Mouse (Mus musculus) kidney, postnatal 0 days (tissue): ENCODE results near the gene Psmb10. TPM values are rescaled to one million over a fixed set of nuclear protein-coding genes. Genes with fewer than 3 reads are reported as not detected.

Experiments
- ATAC-seq: fragments of 200-750 bp; cut with Nextera tagmentation; replicated peaks from 2 replicates; pipeline ENCODE4 v1.8.0; 2017; ENCODE audit warnings: low read depth, moderate number of reproducible peaks, moderate TSS enrichment, moderate library complexity; ENCODE audit not compliant: low FRiP score
- DNase-seq: peaks from one replicate; pipeline ENCODE4 v3.0.0-alpha.2; 2016; ENCODE audit warnings: low spot score
- H3K27ac ChIP-seq: fragments of 300-500 bp; sonication (generic); 2 replicates; pipeline ENCODE4 v1.5.1; 2014; ENCODE audit warnings: mild to moderate bottlenecking
- H3K27me3 ChIP-seq: fragments of 300-500 bp; sonication (generic); 2 replicates; pipeline ENCODE4 v1.6.1; 2014; ENCODE audit warnings: low read length, mixed read lengths; ENCODE audit not compliant: insufficient read depth
- H3K36me3 ChIP-seq: fragments of 300-500 bp; sonication (generic); 2 replicates; pipeline ENCODE4 v1.6.1; 2014; ENCODE audit warnings: low read length, mixed read lengths; ENCODE audit not compliant: insufficient read depth
- H3K4me1 ChIP-seq: fragments of 300-500 bp; sonication (generic); replicated peaks from 2 replicates; pipeline ENCODE4 v1.6.1; 2014; ENCODE audit warnings: antibody characterized with exemption, low read length, mixed read lengths; ENCODE audit not compliant: insufficient read depth
- H3K4me2 ChIP-seq: fragments of 300-500 bp; sonication (generic); 2 replicates; pipeline ENCODE4 v1.6.1; 2014; ENCODE audit warnings: mild to moderate bottlenecking, low read length, moderate library complexity, mixed read lengths
- H3K4me3 ChIP-seq: fragments of 300-500 bp; sonication (generic); replicated peaks from 2 replicates; pipeline ENCODE4 v1.5.1; 2014; ENCODE audit warnings: low read depth, low read length
- H3K9ac ChIP-seq: fragments of 300-500 bp; sonication (generic); 2 replicates; pipeline ENCODE4 v1.6.1; 2014; ENCODE audit warnings: low read depth, low read length
- H3K9me3 ChIP-seq: fragments of 300-500 bp; sonication (generic); replicated peaks from 2 replicates; pipeline ENCODE4 v1.6.1; 2016; ENCODE audit warnings: low read length, inconsistent platforms, mixed read lengths
- CTCF ChIP-seq: IDR thresholded peaks from 2 replicates; pipeline ENCODE4 v1.5.1; 2016; ENCODE audit warnings: antibody characterized with exemption, low read depth, mild to moderate bottlenecking, moderate library complexity
- WGBS: fragments of 180-500 bp; shearing (Covaris S2); extraction: QIAGEN DNeasy Blood & Tissue Kit; methylation state at CpG from one replicate; pipeline ENCODE4 v1.1.7; 2014; 5-methylcytosine and 5-hydroxymethylcytosine counted together
- polyA plus RNA-seq: library from polyadenylated mRNA; unstranded; fragments of >200 nt; fragmentation: Nextera tagmentation; extraction: Ambion mirVana; gene quantifications from 2 replicates; pipeline ENCODE4 v1.2.1, GENCODE M21; 2015

Psmb10 gene
- polyA plus RNA-seq, 1 experiment from 2014 or later: 63.1 TPM

DNA sequence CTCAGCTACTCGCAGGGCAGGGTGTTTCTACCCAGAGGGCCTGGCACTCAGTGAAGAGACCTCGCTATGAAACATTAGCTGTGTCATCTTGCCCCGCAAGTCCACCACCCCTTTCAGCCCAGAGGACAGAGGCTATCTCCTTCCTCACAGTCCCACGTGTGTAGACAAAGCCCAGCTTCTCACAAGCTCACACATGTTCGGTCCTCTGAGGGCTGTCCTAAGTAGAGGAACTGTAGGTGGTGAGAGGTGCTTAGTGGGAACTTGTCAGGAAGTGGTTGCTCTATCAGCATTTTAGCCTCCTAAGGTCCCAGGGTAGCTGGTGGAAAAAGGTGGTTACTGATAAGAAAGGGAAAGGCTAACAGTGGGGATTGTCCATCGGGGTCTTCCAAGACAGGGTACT, 3.1 kb downstream of the Psmb10 start:
- H3K9ac ChIP-seq: no peak overlapping the region
- DNase-seq (no peak), ATAC-seq (no peak)
- H3K27ac ChIP-seq: no peak overlapping the region
- 85% methylated on average over 6 of the region's 6 CpGs for WGBS
- no peak for TF ChIP-seq CTCF
- no peak overlapping the region for H3K4me2 ChIP-seq
- no peaks in the 10 kb centered on the region for H3K27me3 ChIP-seq
- H3K36me3 ChIP-seq: peaks cover 13% of the 10 kb centered on the region
- H3K4me1 ChIP-seq: peaks cover 8% of the 10 kb centered on the region; the same call in 1 of the 2 replicates
- no peaks in the 10 kb centered on the region for H3K9me3 ChIP-seq
- no peak overlapping the region for H3K4me3 ChIP-seq

DNA sequence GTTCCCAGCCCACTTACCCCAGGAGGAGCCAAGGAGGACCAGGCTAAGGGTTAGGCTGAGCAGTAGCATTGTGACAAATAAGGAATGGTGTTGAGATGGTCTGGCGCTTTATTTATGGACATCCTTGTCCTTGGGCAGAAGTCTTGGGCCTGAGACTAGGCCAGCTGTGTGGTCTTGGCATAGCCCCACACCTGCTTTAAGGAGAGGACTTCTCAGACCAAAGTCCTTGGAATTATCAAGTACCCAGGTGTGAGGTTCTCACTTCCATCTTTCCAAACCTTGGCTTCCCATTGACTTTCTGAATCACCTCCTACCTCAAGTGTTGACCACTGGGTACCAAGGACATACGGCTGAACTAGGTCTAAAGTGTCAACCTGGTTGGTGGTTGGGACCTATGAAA, 4.5 kb downstream of the Psmb10 start, which contains the start of gene Ctrl:
Ctrl (minus strand) TSS at position 101 of the 400 bp plus-strand sequence.
- H3K4me1 ChIP-seq: peaks cover 8% of the 10 kb centered on the region; the same call in 1 of the 2 replicates
- ATAC-seq (no peak), DNase-seq (no peak)
- no peak within 1 kb of the TSS for H3K4me2 ChIP-seq
- peaks cover 18% of the 10 kb centered on the region for H3K36me3 ChIP-seq
- TF ChIP-seq CTCF: no peak
- H3K27me3 ChIP-seq: no peaks in the 10 kb centered on the region
- 94% methylated on average over 2 of the region's 2 CpGs for WGBS
- no peak within 1 kb of the TSS for H3K9ac ChIP-seq
- no peaks in the 10 kb centered on the region for H3K9me3 ChIP-seq
- no peak within 1 kb of the TSS for H3K27ac ChIP-seq
- no peak within 1 kb of the TSS for H3K4me3 ChIP-seq

DNA sequence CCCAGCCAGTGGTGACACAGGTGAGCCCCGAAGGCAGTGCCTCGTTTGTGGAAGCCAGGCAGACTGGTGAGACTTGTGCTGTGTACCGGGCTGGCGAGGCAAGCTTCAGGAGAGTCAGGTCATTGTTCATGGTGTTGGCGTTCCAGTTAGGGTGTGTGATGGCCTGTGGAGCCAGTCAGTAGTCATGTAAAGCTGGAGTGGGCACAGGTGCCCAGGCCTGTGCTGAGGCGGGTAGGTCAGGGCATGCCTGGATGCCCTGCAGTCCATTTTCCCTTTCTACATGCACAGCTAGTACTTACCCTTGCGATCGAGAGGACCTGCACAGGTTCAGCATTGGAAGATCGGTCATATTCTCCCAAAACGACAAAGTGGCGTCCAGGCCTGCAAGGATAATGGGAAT, 5.7 kb downstream of the Psmb10 start:
- H3K9me3 ChIP-seq: no peaks in the 10 kb centered on the region
- ATAC-seq: no peak
- H3K27ac ChIP-seq: no peak overlapping the region
- no peaks in the 10 kb centered on the region for H3K27me3 ChIP-seq
- no peak overlapping the region for H3K4me2 ChIP-seq
- H3K4me3 ChIP-seq: no peak overlapping the region
- WGBS: 87% methylated on average over 11 of the region's 11 CpGs
- H3K4me1 ChIP-seq: peaks cover 8% of the 10 kb centered on the region; the same call in 1 of the 2 replicates
- no peak for DNase-seq
- no peak for TF ChIP-seq CTCF
- peaks cover 18% of the 10 kb centered on the region for H3K36me3 ChIP-seq
- no peak overlapping the region for H3K9ac ChIP-seq

DNA sequence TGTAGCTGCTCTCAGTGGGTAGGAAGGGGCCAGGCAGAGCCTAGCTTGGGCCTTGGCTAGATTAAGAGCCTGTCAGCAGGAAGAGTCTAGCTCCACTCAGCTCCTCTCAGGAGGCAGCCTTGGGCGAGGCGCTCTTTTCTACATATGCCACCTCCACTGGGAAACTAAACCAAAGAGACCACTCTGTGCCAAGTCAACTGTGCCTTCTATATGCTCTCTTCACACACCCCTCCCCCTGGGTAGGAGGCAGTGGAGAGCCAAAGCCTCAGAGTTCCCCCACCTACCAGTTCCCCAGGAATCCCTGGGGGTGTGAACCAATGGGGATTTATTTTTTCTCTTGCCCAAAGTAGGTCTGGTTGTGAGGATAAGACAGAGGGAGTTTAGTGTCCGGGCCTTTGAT, 7.0 kb downstream of the Psmb10 start:
- ATAC-seq: no peak
- H3K27ac ChIP-seq: no peak overlapping the region
- no peak overlapping the region for H3K9ac ChIP-seq
- WGBS: 95% methylated on average over 3 of the region's 3 CpGs
- no peak overlapping the region for H3K4me3 ChIP-seq
- H3K36me3 ChIP-seq: peaks cover 22% of the 10 kb centered on the region
- no peak overlapping the region for H3K4me2 ChIP-seq
- no peaks in the 10 kb centered on the region for H3K9me3 ChIP-seq
- H3K27me3 ChIP-seq: no peaks in the 10 kb centered on the region
- DNase-seq: no peak
- H3K4me1 ChIP-seq: peaks cover 4% of the 10 kb centered on the region; the same call in 1 of the 2 replicates
- no peak for TF ChIP-seq CTCF

DNA sequence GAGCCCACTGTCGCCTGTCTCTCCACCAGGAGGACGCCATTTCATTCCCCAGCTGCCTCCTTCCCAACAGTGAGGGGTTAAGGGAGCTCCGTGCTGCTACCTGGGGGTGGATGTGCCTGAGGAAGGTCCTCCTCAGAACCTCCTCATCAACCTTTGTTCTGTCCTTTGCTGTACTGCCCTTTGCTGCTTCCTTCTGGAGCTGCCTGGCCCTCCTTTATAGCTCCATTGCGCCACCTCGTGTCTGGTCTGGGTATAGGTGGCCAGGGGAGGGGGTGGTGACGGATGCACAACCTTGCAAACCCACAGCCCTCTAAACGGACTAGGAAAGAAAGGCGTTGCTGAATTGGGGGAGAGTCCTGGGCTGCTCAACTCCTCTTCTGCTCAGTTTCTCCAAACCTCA, 7.6 kb downstream of the Psmb10 start:
- peak; percentile 94 for TF ChIP-seq CTCF
- Histone ChIP-seq H3K4me3 (no peak overlapping the region), H3K9me3 (no peaks in the 10 kb centered on the region), H3K27ac (no peak overlapping the region), H3K27me3 (no peaks in the 10 kb centered on the region), H3K4me1 (no peaks in the 10 kb centered on the region), H3K4me2 (no peak overlapping the region), H3K9ac (no peak overlapping the region), H3K36me3 (peaks cover 22% of the 10 kb centered on the region)
- ATAC-seq (peak; percentile 45), DNase-seq (peak; percentile 84)
- 20% methylated on average over 8 of the region's 8 CpGs for WGBS

DNA sequence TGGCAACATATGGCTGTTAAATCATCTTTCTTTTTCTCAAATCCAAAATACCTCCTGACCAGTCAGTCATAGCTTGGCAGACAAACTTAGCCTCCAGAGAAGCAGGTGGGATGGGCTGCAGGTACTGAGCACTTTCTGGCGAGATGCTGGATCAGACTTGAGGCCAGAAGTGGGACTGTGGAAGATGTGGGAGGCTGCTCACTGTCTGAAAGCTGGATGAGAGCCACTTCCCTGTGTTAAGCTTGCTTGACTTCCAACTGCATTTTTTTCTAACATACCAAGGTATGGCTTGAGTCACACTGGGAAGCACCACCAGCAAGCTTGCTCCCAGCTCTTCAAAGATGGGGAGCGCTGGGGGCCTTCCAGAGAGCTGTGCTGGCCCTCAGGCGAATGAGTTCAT, 13.1 kb downstream of the Psmb10 start:
- H3K27me3 ChIP-seq: no peaks in the 10 kb centered on the region
- H3K4me1 ChIP-seq: no peaks in the 10 kb centered on the region
- no peak for TF ChIP-seq CTCF
- H3K36me3 ChIP-seq: peaks cover 14% of the 10 kb centered on the region; the same call in 1 of the 2 replicates
- H3K4me2 ChIP-seq: no peak overlapping the region
- H3K9me3 ChIP-seq: no peaks in the 10 kb centered on the region
- H3K27ac ChIP-seq: no peak overlapping the region
- ATAC-seq (no peak), DNase-seq (no peak)
- H3K9ac ChIP-seq: no peak overlapping the region
- H3K4me3 ChIP-seq: no peak overlapping the region
- WGBS: 68% methylated on average over 3 of the region's 3 CpGs

DNA sequence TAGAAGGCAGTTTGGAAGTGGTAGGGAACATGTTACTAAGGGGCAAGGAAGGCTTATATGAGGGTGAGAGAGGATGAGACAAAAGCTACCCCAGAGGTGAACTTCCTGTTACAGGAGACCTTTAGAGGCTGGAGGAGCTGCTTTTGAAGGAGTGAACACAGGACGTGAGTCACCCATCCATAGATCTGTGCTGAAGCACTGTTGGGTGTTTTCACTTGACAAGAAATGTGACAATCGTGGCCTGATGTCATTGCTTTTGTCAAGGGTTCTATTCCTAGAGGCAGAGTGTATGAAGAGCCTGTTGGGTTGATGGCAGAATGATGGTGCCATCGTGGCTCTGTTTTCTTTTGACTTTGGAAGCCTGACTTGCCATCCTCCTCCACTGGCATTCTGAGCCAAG, 18.9 kb downstream of the Psmb10 start:
- Histone ChIP-seq H3K9ac (no peak overlapping the region), H3K4me1 (no peaks in the 10 kb centered on the region), H3K36me3 (peaks cover 10% of the 10 kb centered on the region; the same call in 1 of the 2 replicates), H3K27ac (no peak overlapping the region), H3K4me2 (no peak overlapping the region), H3K27me3 (no peaks in the 10 kb centered on the region), H3K4me3 (no peak overlapping the region), H3K9me3 (no peaks in the 10 kb centered on the region)
- TF ChIP-seq CTCF: no peak
- ATAC-seq (no peak), DNase-seq (no peak)
- 88% methylated on average over 3 of the region's 3 CpGs for WGBS
